Mouse (Mus musculus): ENCODE results near the gene Cyp4f18. TPM values are rescaled to one million over a fixed set of nuclear protein-coding genes. Genes with fewer than 3 reads are reported as not detected.
A peak's percentile ranks its signal among the peaks of the same experiment; 100 is the strongest.

Cyp4f18 gene
- polyA plus RNA-seq, 1 experiment from 2014 or later = 1.9 TPM

DNA sequence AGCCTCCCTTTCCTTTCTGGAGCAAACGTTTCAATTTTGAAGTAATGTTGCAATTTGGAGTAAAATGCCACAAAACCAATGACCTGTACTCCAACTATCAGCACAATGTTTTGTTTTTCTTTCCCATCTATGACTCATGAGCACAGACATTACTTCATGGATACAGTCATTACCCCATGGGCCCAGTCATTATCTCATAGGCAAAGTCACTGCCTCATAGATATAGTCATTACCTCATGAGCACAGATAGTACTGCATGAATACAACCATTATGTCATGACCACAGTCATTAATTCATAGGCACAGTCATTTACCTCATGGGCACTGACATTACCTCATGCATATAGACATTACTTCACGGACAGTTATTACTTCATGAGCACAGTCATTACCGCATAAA is 3.5 kb downstream of the Cyp4f18 start:
- DNase-seq (ENCODE audit: low spot score) (no peak), ATAC-seq (replicated peaks; ENCODE audit: low FRiP score, low read depth) (no peak)
- H3K9ac ChIP-seq (ENCODE audit: low read depth, low read length) = no peak overlapping the region
- H3K27ac ChIP-seq = no peak overlapping the region
- no peak overlapping the region for H3K4me3 ChIP-seq (replicated peaks; ENCODE audit: low read depth, low read length)
- H3K9me3 ChIP-seq (replicated peaks; ENCODE audit: low read length) = no peaks in the 10 kb centered on the region
- H3K4me2 ChIP-seq (ENCODE audit: low read length) = no peak overlapping the region
- 84% methylated on average over 3 of the region's 3 CpGs for whole genome bisulfite sequencing
- no peaks in the 10 kb centered on the region for H3K27me3 ChIP-seq (ENCODE audit: insufficient read depth, low read length)
- no peaks in the 10 kb centered on the region for H3K4me1 ChIP-seq (replicated peaks; ENCODE audit: insufficient read depth, low read length)
- H3K36me3 ChIP-seq (ENCODE audit: insufficient read depth, low read length) = no peaks in the 10 kb centered on the region
- TF ChIP-seq CTCF (IDR thresholded peaks at IDR 0.05; ENCODE audit: low read depth) = no peak

- Histone ChIP-seq H3K27ac (no peak overlapping the region), H3K9ac (ENCODE audit: low read depth, low read length) (no peak overlapping the region), H3K36me3 (ENCODE audit: insufficient read depth, low read length) (no peaks in the 10 kb centered on the region), H3K27me3 (ENCODE audit: insufficient read depth, low read length) (no peaks in the 10 kb centered on the region), H3K4me3 (replicated peaks; ENCODE audit: low read depth, low read length) (no peak overlapping the region), H3K4me2 (ENCODE audit: low read length) (no peak overlapping the region), H3K9me3 (replicated peaks; ENCODE audit: low read length) (no peaks in the 10 kb centered on the region), H3K4me1 (replicated peaks; ENCODE audit: insufficient read depth, low read length) (no peaks in the 10 kb centered on the region)
- TF ChIP-seq CTCF (IDR thresholded peaks at IDR 0.05; ENCODE audit: low read depth) = no peak
- no peak for ATAC-seq (replicated peaks; ENCODE audit: low FRiP score, low read depth)
- DNase-seq (ENCODE audit: low spot score) = no peak
These were observed 6.5 kb downstream of the Cyp4f18 start for GRCm38 (mm10) chr8:72002942-72003341.

DNA sequence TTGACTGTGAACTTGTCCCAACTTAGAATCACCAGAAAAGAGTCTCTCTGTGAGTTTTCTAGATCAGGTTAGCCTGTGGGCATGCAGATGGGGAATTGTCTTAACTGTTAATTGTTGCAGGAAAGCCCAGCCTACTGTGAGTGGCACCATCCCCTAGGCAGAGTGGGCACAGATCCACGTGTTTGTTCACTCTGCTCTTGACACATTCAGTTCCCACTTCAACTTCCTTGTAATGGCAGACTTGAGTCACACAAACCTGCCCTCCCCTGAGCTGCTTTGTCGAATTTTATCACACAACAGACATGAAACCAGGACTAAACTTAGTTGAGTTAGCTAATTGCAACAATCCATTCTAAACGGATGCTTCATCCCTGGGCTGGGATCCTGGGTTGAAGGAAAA is 9.2 kb downstream of the Cyp4f18 start:
- no peak for TF ChIP-seq CTCF (IDR thresholded peaks at IDR 0.05; ENCODE audit: low read depth)
- 73% methylated on average over 3 of the region's 3 CpGs for WGBS

GRCm38 (mm10) chr8:71999434-71999833 is 10.0 kb downstream of the Cyp4f18 start:
- no peaks in the 10 kb centered on the region for H3K36me3 ChIP-seq (ENCODE audit: insufficient read depth, low read length)
- no peaks in the 10 kb centered on the region for H3K27me3 ChIP-seq (ENCODE audit: insufficient read depth, low read length)
- TF ChIP-seq CTCF (IDR thresholded peaks at IDR 0.05; ENCODE audit: low read depth) = no peak
- H3K4me2 ChIP-seq (ENCODE audit: low read length) = no peak overlapping the region
- H3K9ac ChIP-seq (ENCODE audit: low read depth, low read length) = no peak overlapping the region
- no peak overlapping the region for H3K27ac ChIP-seq
- WGBS = 95% methylated on average over 1 of the region's 1 CpGs
- ATAC-seq (replicated peaks; ENCODE audit: low FRiP score, low read depth) = no peak
- H3K9me3 ChIP-seq (replicated peaks; ENCODE audit: low read length) = no peaks in the 10 kb centered on the region
- no peak overlapping the region for H3K4me3 ChIP-seq (replicated peaks; ENCODE audit: low read depth, low read length)
- DNase-seq (ENCODE audit: low spot score) = no peak
- H3K4me1 ChIP-seq (replicated peaks; ENCODE audit: insufficient read depth, low read length) = no peaks in the 10 kb centered on the region

More for the DNA sequence above, 9.2 kb downstream of the Cyp4f18 start:
- Histone ChIP-seq H3K27me3 (ENCODE audit: insufficient read depth, low read length) (no peaks in the 10 kb centered on the region), H3K4me2 (ENCODE audit: low read length) (no peak overlapping the region), H3K4me3 (replicated peaks; ENCODE audit: low read depth, low read length) (no peak overlapping the region), H3K4me1 (replicated peaks; ENCODE audit: insufficient read depth, low read length) (no peaks in the 10 kb centered on the region), H3K27ac (no peak overlapping the region), H3K9ac (ENCODE audit: low read depth, low read length) (no peak overlapping the region), H3K36me3 (ENCODE audit: insufficient read depth, low read length) (no peaks in the 10 kb centered on the region), H3K9me3 (replicated peaks; ENCODE audit: low read length) (no peaks in the 10 kb centered on the region)
- no peak for DNase-seq (ENCODE audit: low spot score)
- ATAC-seq (replicated peaks; ENCODE audit: low FRiP score, low read depth) = no peak

GRCm38 (mm10) chr8:71988867-71989599 is 20.4 kb downstream of the Cyp4f18 start:
- Histone ChIP-seq H3K4me2 (ENCODE audit: low read length) (peak overlapping the region; percentile 70), H3K4me3 (replicated peaks; ENCODE audit: low read depth, low read length) (peak overlapping the region; percentile 41), H3K9me3 (replicated peaks; ENCODE audit: low read length) (no peaks in the 10 kb centered on the region), H3K36me3 (ENCODE audit: insufficient read depth, low read length) (no peaks in the 10 kb centered on the region), H3K4me1 (replicated peaks; ENCODE audit: insufficient read depth, low read length) (no peaks in the 10 kb centered on the region), H3K9ac (ENCODE audit: low read depth, low read length) (peak overlapping the region; percentile 47; the same call in 1 of the 2 replicates), H3K27ac (no peak overlapping the region), H3K27me3 (ENCODE audit: insufficient read depth, low read length) (no peaks in the 10 kb centered on the region)
- 16% methylated on average over 13 of the region's 13 CpGs for WGBS
- ATAC-seq (replicated peaks; ENCODE audit: low FRiP score, low read depth) (peak; percentile 55), DNase-seq (ENCODE audit: low spot score) (peak; percentile 34)
- no peak for TF ChIP-seq CTCF (IDR thresholded peaks at IDR 0.05; ENCODE audit: low read depth)

GRCm38 (mm10) chr8:71988110-71988866 is 21.1 kb downstream of the Cyp4f18 start:
- Histone ChIP-seq H3K9ac (ENCODE audit: low read depth, low read length) (peak overlapping the region; percentile 47; the same call in 1 of the 2 replicates), H3K4me1 (replicated peaks; ENCODE audit: insufficient read depth, low read length) (no peaks in the 10 kb centered on the region), H3K4me2 (ENCODE audit: low read length) (peak overlapping the region; percentile 70), H3K36me3 (ENCODE audit: insufficient read depth, low read length) (no peaks in the 10 kb centered on the region), H3K27ac (no peak overlapping the region), H3K27me3 (ENCODE audit: insufficient read depth, low read length) (no peaks in the 10 kb centered on the region), H3K4me3 (replicated peaks; ENCODE audit: low read depth, low read length) (peak overlapping the region; percentile 41), H3K9me3 (replicated peaks; ENCODE audit: low read length) (no peaks in the 10 kb centered on the region)
- peak; percentile 42; the same call in 1 of the 2 replicates for TF ChIP-seq CTCF (IDR thresholded peaks at IDR 0.05; ENCODE audit: low read depth)
- ATAC-seq (replicated peaks; ENCODE audit: low FRiP score, low read depth) = peak; percentile 68
- WGBS = 9% methylated on average over 24 of the region's 24 CpGs
- DNase-seq (ENCODE audit: low spot score) = peak; percentile 65
